14 mouse cellular contexts compared by ENCODE assay signal in the genomic region with DNA sequence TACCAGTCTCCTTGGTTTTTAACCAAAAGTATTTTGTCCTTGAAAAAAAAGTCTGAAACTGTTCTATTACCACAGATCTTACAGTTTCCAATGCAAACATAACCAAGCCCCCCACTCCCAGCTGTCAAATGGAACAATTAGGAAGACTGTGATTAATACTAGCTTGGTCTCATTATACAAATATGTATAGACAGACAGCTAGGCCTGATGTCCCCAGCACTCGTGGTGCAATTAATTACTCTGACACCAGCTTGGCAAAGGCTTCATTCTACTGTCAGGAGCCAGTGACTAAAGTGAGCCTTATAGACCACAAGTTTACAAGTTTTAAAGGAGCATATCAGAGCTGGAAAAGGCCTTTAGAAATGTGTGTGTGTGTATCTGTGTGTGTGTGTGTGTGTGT.
A peak's percentile ranks its signal among the peaks of the same experiment; 100 is the strongest.
DNase-seq lines count a peak whose midpoint lies in the region; ATAC-seq lines count a peak whose summit lies in the region.
"Had no signal": no experiment of that assay in that cellular context is flagged by ENCODE, and none has a peak within 500 bp of the region (broad histone marks: within the 10 kb centered on the region; RNA-seq: fewer than 3 reads in every experiment).

No protein-coding gene starts in this region.

- H3K9me3 ChIP-seq in forebrain, embryonic 14.5 days (replicated peaks; ENCODE audit: control insufficient read depth, low read length) = no peaks in the 10 kb centered on the region
- H3K9me3 ChIP-seq in forebrain, embryonic 10.5 days = no peaks in the 10 kb centered on the region
- no peaks in the 10 kb centered on the region for H3K9me3 ChIP-seq in kidney, embryonic 14.5 days (ENCODE audit: control insufficient read depth, low read length)
- no peaks in the 10 kb centered on the region for H3K9me3 ChIP-seq in hindbrain, embryonic 15.5 days
- H3K9me3 ChIP-seq: heart, embryonic 10.5 days; limb, embryonic 13.5 days; liver, embryonic 15.5 days had no signal

- ATAC-seq in forebrain, embryonic 14.5 days = no peak
- ATAC-seq in kidney, embryonic 14.5 days (ENCODE audit: low FRiP score, low TSS enrichment) = no peak
- ATAC-seq in hindbrain, embryonic 15.5 days (ENCODE audit: low FRiP score, low read depth) = no peak

- H3K4me2 ChIP-seq in forebrain, embryonic 14.5 days (ENCODE audit: low read length) = no peak overlapping the region
- H3K4me2 ChIP-seq in kidney, embryonic 14.5 days (replicated peaks; ENCODE audit: low read depth, low read length) = no peak overlapping the region
- H3K4me2 ChIP-seq in hindbrain, embryonic 15.5 days = no peak overlapping the region
- H3K4me2 ChIP-seq: limb, embryonic 13.5 days; liver, embryonic 15.5 days had no signal

- H3K4me1 ChIP-seq in forebrain, embryonic 14.5 days (ENCODE audit: control insufficient read depth, insufficient read depth, low read length) = peaks cover 5% of the 10 kb centered on the region; the same call in 1 of the 2 replicates
- peaks cover 21% of the 10 kb centered on the region for H3K4me1 ChIP-seq in forebrain, embryonic 10.5 days
- H3K4me1 ChIP-seq in kidney, embryonic 14.5 days (ENCODE audit: control insufficient read depth, insufficient read depth, low read length) = no peaks in the 10 kb centered on the region
- peaks cover 24% of the 10 kb centered on the region for H3K4me1 ChIP-seq in hindbrain, embryonic 15.5 days (replicated peaks)

- H3K9ac ChIP-seq in forebrain, embryonic 14.5 days (ENCODE audit: low read length) = no peak overlapping the region
- no peak overlapping the region for H3K9ac ChIP-seq in kidney, embryonic 14.5 days (ENCODE audit: low read depth, low read length)
- H3K9ac ChIP-seq in hindbrain, embryonic 15.5 days = no peak overlapping the region
- H3K9ac ChIP-seq: limb, embryonic 13.5 days; liver, embryonic 15.5 days had no signal

- WGBS in forebrain, embryonic 14.5 days = 19% methylated on average over 1 of the region's 1 CpGs
- 80% methylated on average over 1 of the region's 1 CpGs for WGBS in forebrain, embryonic 10.5 days
- 45% methylated on average over 1 of the region's 1 CpGs for WGBS in kidney, embryonic 14.5 days
- WGBS in hindbrain, embryonic 15.5 days = 20% methylated on average over 1 of the region's 1 CpGs

- H3K27me3 ChIP-seq in forebrain, embryonic 14.5 days (replicated peaks; ENCODE audit: control insufficient read depth, insufficient read depth, low read length) = no peaks in the 10 kb centered on the region
- no peaks in the 10 kb centered on the region for H3K27me3 ChIP-seq in forebrain, embryonic 10.5 days (ENCODE audit: poor library complexity, severe bottlenecking)
- no peaks in the 10 kb centered on the region for H3K27me3 ChIP-seq in kidney, embryonic 14.5 days (ENCODE audit: control insufficient read depth, insufficient read depth, low read length)
- H3K27me3 ChIP-seq in hindbrain, embryonic 15.5 days = no peaks in the 10 kb centered on the region
- H3K27me3 ChIP-seq: limb, embryonic 13.5 days; liver, embryonic 15.5 days had no signal

- H3K27ac ChIP-seq in forebrain, embryonic 14.5 days (ENCODE audit: low read depth, low read length) = no peak overlapping the region
- H3K27ac ChIP-seq in forebrain, embryonic 10.5 days = no peak overlapping the region
- no peak overlapping the region for H3K27ac ChIP-seq in kidney, embryonic 14.5 days (ENCODE audit: low read depth, low read length)
- 0 out of 2 replicates have a peak overlapping the region, but pooled peaks have one; percentile 0 for H3K27ac ChIP-seq in hindbrain, embryonic 15.5 days (replicated peaks)
- H3K27ac ChIP-seq: heart, embryonic 10.5 days; limb, embryonic 13.5 days; liver, embryonic 15.5 days had no signal

- H3K36me3 ChIP-seq in forebrain, embryonic 14.5 days (ENCODE audit: control insufficient read depth, insufficient read depth, low read length) = peaks cover 71% of the 10 kb centered on the region
- peaks cover 81% of the 10 kb centered on the region for H3K36me3 ChIP-seq in forebrain, embryonic 10.5 days (replicated peaks)
- H3K36me3 ChIP-seq in kidney, embryonic 14.5 days (ENCODE audit: control insufficient read depth, insufficient read depth, low read length) = peaks cover 41% of the 10 kb centered on the region
- peaks cover 33% of the 10 kb centered on the region for H3K36me3 ChIP-seq in hindbrain, embryonic 15.5 days

- peak; percentile 37 for DNase-seq in forebrain, embryonic 14.5 days (ENCODE audit: low spot score)
- no peak for DNase-seq in forebrain, embryonic 10.5 days (ENCODE audit: extremely low spot score, low spot score)
- peak; percentile 42 to 50 for DNase-seq in kidney, postnatal 4 days
- peak; percentile 79 for DNase-seq in 3T3-L1 (ENCODE audit: low read depth, low spot score)
- no peak for DNase-seq in right cerebral cortex, adult 18-20 months
- DNase-seq in right cerebral cortex, postnatal 25 days = no peak
- DNase-seq: cerebellum, adult 11 months; gastrocnemius, postnatal 25 days; kidney, adult 2 months had no signal

- H3K4me3 ChIP-seq in forebrain, embryonic 14.5 days (ENCODE audit: low read depth, low read length) = no peak overlapping the region
- H3K4me3 ChIP-seq in forebrain, embryonic 10.5 days = no peak overlapping the region
- no peak overlapping the region for H3K4me3 ChIP-seq in kidney, embryonic 14.5 days (ENCODE audit: low read length)
- no peak overlapping the region for H3K4me3 ChIP-seq in hindbrain, embryonic 15.5 days
- H3K4me3 ChIP-seq: heart, embryonic 10.5 days; limb, embryonic 13.5 days; liver, embryonic 15.5 days had no signal

Comparison
In these comparisons a context has a peak if more than half of its experiments do, and no peak if none do; other contexts are left out.
1. DNase-seq: peak in forebrain, embryonic 14.5 days (single experiment), kidney, postnatal 4 days (2 of 2) and 3T3-L1 (single experiment); none in forebrain, embryonic 10.5 days (single experiment), right cerebral cortex, adult 18-20 months (single experiment) and right cerebral cortex, postnatal 25 days (single experiment).